Mouse (Mus musculus) cerebellum, adult 18-20 months (tissue): Measurements from ENCODE around the gene C030005K15Rik.
A peak's percentile ranks its signal among the peaks of the same experiment; 100 is the strongest.
"Not testable (repeated sequence)": the region's sequence is repeated elsewhere in the genome, so short reads cannot be mapped to it uniquely, and the experiment has no call there.

Experiments
- DNase-seq, 2 experiments: peaks; one replicate each; pipeline ENCODE4 v3.0.0; 2021

Gene C030005K15Rik

DNA sequence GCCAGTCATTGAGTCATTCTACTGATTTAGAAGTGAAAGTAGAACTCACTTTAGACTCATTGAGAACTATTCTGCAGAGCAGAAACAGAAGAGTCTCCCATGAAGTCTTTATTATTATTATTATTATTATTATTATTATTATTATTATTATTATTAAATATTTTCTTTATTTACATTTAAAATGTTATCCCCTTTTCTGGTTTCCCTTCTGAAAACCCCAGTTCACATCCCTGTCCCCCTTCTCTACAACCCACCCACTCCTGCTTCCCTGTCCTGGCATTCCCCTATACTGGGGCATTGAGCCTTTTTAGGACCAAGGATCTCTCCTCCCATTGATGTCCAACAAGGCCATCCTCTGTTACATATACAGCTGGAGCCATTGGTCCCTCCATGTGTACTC is at the start of gene C030005K15Rik:
Gene C030005K15Rik, minus strand, starts transcription at position 101 of the 400 bp plus-strand sequence.
- not testable (repeated sequence) for DNase-seq

DNA sequence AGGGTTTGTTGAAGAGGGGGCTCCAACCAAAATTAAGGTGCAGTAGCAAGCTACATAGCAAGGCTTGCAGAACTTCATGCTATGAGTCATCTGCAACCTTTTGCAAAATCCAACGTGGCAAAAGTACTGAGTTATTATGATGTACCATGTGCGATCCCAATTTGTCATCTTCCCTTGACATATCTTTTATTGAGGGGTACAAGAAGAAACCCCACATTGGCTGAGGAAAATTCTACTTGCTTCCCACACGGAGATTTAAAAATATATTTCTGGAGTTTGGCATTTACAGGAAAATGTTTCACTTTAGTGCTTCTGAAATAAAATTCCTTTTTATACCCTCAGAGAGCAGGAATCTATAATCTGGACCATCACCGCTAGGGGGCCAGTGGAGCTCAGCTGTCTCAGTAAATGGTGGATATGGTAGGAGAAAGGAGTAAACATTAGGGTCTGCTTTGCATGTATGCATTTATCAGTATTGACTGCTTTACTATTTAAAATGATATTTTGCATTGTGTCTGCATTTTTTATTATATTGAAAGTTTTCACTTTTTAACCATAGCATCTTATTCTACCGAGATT is 41.7 kb upstream of the C030005K15Rik start:
- DNase-seq: no peak

DNA sequence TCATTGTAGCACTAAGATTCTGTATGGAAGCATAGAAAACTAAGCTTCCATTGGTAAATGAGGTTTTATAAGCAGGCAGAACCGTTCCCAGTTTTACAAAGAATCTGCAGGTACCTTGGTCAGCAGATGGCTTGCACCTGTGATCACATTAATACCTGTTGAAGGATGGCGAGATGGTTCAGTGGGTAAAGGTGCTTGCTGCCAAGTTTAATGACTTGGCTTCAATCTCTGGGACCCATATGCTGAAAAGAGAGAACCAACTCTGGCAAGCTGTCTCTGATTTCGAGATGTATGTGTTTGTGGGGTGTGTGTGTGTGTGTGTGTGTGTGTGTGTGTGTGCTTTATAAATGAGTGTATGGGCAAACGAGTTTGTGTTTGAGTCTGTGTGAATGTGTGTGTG is 27.3 kb upstream of the C030005K15Rik start:
- no peak for DNase-seq

DNA sequence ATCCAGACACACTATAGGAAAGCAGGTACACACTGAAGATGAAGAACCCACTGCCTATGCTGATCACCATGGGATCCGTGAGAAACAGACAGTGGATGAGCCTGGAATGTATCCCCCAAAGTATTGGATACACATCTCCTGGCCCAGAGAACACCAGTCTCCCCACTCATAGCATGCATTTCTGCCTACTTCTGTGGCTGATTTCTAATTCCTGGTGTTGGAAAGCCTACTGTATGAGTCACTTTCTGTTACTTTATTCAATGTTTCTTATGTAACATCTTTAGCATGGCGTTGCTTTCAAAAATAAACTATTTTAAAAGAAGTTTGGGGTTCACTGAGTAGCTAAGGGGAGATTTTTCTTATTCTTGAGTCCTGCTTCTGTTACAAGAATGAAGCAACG is 20.7 kb upstream of the C030005K15Rik start:
- DNase-seq: no peak

DNA sequence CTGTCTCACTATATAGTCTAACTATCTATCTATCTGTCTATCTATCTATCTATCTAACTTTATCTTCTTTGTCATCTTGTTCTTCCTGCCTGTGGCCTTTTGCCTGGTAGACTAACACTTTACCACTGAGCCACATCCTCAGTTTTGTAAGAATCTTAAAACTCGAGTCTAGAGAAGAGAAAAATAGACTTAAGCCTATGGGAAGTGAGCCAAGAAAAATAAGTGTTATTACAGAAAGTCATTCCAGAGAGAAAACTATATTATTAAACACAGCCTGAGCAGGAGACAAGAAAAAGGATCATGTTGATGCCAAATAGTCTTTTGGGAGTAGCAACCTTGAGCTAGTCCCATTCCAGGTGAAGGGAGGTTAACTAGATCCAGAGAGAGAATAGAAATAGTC is 626 bp downstream of the C030005K15Rik start:
- DNase-seq: no peak

DNA sequence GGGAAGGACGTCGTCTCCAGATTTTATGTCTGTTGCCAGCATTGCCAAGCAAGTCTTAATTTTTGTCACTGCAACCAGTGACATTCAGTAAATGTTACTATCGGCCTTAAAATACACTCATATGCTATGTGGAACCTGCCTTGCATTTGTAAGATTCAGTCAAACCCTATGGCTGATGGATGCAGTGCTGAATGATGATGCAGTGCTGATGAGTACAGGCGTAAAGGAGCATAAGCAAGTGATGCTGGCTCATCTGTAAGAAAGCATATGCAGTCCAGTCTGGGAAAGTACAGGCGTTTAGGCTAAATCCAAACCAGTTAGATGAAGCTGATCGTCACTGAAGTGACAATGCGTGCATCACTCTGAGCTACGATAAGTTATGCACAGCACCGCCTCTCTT is 3.8 kb downstream of the C030005K15Rik start:
- DNase-seq: no peak

DNA sequence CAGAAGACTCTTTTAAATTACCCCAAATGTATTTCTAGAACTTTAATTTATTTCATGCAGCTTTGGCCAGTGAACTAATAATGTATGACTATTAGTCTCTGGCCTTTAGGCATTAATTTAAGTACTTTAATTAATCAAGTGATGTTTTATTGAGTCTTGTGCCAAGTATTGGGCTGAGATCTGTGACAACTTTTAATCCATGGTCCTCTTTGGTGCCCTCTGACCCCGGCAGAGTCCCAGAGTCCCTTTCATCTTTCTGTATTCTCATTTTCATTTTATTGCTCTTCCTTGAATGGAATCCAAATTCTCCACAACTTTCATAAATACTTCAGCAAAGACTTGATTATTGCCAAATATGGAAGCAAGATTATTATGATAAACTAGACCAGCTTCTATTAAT is 5.9 kb downstream of the C030005K15Rik start:
- DNase-seq: no peak

DNA sequence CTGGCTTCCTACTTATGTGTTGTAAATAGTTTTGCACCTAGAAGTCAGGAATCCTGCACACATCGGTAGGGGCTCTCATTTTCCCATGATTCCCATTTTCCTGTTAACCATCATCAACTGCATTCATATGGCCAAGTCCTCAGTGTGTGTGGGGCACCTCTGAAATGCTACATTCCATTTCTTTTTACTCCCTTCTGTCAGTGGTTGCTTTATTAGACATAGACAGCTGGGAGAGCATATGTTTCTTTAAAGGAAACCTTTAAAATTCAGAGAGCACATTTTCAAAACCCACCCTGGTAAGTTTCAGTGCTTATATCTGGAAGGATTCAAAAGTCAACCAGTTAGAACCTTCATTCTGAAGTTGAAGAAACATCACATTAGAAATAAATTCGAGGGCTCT is 8.5 kb downstream of the C030005K15Rik start:
- DNase-seq: no peak

DNA sequence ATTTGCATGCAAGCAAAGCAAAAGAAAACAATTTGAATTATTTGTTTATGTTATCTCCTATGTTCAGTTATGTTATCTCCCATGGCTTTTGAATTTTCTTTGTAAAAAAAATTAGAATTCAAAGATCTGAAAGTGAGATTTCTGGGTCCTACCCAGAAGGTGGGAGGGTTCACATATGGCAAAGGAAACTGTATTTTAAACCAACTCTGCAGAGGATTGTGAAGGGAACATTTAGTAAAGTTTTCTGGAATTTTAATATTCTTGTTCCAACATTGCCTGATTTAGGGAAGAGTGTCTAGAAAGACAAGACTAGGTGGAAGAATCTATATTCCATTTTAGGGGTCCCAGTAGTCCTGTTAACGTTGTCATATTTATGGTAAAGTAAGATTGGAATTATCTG is 9.3 kb downstream of the C030005K15Rik start:
- no peak for DNase-seq

DNA sequence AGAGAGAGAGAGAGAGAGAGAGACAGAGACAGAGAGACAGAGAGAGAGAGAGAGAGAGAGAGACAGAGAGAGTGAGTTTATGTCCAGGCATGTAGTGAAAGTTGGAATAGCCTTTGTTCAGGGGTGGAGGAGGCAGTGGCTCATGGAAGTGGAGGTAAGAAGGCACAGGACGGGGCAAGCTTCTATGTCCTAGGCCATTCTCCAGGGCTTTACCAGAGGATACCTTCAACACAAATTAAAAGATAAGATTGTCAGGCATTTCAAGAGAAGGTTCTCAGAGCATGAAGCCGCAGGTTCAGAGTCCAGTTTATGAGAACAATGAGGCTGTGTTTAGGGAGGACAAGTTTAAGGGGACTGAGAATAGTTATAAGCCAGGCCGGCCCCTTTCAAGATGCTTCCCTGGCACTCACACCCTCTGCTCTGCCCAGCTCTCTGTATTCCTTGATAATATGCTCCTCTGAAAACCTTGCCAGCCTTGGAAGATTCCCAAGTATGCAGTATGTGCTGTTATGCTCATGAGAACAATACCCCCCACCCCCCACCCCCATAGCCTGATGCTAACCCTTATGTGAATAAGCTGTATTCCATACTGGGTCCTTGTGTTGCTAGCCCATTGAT is 11.2 kb downstream of the C030005K15Rik start:
- no peak for DNase-seq

DNA sequence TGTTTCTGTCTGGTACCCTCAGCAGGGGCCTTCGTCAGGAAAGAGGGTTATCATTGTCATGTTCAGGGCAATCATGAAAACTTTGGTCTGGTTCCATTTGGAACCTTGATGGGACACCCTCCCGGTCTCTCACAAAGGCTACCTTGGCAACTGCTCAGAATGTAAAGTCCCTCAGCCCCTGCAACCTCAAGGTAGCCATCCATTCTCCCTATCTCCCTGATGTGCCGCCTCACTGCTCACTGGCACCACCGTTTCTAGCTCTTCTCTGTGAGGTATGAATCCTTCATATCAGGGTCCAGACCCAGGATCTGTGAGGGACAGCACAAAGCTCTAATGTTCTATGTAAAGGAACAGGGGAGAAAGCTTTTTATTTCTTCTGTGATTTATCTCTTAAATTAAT is 12.0 kb downstream of the C030005K15Rik start:
- DNase-seq: no peak

DNA sequence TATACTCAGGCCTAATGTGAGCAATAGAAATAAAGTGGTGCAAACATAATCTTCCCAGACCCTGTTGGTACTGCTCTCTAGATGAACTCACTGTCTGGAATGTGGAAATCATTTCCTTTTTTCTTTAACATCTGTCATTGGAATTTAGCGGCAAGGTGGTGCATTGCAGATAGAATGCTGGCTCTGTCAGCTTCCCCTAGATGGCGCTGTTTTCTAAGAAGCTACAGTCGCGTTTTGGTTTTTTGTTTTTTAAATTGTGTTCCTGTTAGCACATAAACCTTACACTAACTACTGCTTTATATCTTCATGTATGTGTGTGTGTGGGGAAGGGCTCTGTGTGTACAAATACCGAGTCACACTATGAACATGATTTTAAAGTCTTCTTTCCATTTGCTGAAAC is 13.9 kb downstream of the C030005K15Rik start:
- peak; percentile 20 to 43 for DNase-seq

DNA sequence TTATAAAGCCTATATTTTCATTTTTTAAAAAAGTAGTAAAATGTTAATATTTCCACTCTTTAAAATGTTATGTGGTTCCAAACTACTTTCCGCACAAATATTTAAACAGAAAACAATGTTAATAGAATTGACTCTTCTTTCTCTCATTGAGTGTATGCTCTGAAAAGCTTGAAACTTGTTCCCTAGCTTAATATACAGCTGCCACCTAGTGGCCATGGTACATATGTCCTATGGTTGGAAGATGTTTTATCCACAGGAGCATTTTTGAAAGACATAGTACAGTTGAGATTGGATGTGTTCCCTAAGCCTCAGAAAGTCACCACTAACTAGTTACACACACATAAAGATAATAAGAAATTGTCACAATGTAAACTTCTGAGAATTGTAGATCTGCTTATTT is 22.0 kb downstream of the C030005K15Rik start:
- DNase-seq: peak; percentile 47 to 51

DNA sequence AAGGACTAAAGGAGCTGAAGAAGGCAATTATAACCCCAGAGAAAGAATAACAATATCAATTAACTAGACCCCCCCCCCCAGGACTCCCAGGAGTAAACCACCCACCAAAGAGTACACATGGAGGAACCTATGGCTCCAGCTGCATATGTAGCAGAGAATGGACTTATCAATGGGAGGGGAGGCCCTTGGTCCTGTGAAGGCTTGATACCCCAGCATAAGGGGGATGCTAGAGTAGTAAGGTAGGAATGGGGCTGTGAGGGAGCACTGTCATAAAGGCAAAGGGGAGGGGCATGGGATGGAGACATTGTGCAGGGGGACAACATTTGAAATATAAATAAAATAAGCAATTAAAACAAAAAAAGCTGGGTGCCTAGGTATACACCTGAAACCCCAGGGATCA is 24.2 kb downstream of the C030005K15Rik start:
- DNase-seq: no peak

DNA sequence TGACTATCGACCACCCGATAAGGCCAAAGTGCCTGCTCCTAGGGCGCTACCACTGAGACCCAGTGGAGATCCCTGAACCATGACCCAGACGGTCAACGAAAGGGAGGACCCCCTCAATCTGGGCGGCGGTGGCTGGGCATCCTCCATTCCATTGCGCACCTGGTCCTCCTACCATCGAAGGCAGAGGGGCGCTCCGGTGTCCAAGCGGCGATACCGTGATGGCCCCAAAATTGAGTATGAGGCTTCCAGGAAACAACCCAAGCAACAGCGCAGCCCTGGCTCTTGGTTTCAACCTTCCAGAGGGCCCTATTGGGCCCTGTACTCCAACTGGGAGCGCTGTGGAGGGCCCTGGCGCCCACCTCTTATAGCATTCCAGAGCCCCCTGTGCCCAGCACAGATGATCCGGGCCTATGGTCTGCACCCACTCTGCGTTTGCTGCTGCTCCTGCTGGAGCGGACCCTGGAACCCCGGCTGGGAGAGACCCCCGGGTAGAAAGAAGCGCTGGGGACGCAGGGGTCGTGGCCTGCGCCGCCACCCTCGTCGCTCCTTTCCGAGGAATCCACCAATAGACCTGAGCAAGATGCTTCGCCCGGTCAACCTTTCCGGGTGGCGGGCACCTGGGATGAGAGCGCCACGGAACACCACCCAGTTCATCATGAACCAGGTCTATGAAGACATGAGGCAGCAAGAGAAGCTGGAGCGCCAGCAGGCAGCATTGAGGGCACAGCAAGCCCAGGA is 33.0 kb downstream of the C030005K15Rik start:
- no peak for DNase-seq

DNA sequence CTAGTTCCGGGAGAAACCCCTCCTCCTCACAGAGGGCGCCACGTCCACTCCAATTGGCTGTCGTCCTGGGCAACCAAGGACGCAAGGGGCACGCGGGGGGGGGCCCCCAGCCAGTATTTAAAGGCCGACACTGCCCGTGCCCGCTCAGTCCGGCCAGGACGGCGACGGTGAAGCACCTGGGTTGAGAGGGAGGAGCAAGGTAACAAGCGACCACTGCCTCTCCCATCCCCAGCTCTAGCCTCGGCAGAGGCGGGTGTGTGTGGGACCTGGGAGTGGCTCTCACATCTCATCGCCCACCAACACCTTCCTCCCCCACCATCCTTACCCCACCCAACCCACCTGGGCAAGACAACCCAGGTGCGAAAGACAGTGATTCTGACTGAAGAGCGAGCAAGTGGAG is 33.6 kb downstream of the C030005K15Rik start, which contains the start of gene Ccer1:
Gene Ccer1, plus strand, starts transcription at position 147 of the 400 bp plus-strand sequence.
- no peak for DNase-seq

DNA sequence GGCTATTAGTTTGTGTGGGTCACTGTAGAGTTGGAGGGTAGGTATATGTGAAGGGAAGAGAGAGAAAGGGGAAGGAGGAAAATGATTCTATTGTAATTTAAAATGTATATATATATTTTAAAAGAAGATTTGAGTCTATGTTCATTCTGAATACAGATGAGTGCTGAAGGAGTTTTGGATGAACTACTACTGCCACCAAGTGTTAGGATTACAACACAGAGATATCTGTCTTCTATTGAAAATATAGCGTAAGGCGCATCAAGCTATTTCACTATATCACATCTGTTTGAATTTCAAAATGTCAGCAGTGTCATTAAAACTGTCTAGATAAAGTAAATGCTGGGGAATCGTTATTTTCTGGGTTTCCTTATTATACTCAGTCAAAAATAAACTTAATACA is 37.1 kb downstream of the C030005K15Rik start:
- DNase-seq: no peak

DNA sequence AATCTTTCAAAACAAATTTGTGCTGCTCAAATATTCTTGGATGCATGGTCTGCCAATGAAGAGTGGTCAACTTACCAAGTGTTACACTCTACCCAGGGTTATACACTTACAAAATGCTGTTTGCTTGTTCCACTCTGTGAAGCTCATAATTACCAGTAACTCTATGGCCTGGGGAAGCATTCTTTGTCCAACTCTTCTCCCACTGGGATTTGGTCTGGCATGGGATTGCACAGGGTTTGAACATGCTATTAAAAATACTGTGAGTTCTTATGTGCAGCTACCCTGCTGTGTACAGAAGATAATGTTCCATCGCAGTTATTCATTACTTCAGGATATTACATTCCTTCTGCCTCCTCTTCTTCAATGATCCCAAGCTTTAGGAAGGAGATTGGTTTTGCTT is 39.4 kb downstream of the C030005K15Rik start:
- DNase-seq: no peak

DNA sequence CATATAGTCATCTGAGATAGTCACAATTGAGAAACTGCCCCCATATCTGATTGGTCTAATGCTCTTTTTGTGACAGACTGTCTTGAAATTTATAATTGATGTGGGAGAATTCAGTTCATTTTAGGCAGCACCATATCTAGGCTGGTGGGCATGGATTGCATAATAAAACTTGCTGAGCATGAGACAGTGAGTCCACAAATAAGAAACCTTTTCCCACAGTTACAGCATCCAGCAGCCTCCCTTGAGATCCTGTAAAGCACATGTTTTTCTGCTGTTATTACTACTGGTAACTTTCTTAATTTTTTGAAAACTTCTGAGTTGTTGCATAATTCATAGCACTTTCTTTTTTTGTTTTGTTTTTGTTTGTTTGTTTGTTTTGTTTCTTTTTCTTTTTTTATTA is 43.6 kb downstream of the C030005K15Rik start:
- DNase-seq: no peak
